Mouse (Mus musculus): ENCODE results near the gene Rps12-ps3. TPM values are rescaled to one million over a fixed set of nuclear protein-coding genes. Genes with fewer than 3 reads are reported as not detected.

Gene Rps12-ps3
- polyA plus RNA-seq, 1 experiment from 2014 or later: 13.8 TPM

GRCm38 (mm10) chr19:59337872-59338681, 16.0 kb downstream of the Rps12-ps3 start:
- Histone ChIP-seq H3K9me3 (no peaks in the 10 kb centered on the region), H3K4me3 (no peak overlapping the region), H3K4me1 (peaks cover 14% of the 10 kb centered on the region), H3K9ac (no peak overlapping the region), H3K36me3 (peaks cover 7% of the 10 kb centered on the region; the same call in 1 of the 2 replicates), H3K27me3 (no peaks in the 10 kb centered on the region), H3K4me2 (replicated peaks) (no peak overlapping the region), H3K27ac (no peak overlapping the region)
- 90% methylated on average over 3 of the region's 3 CpGs for WGBS
- ATAC-seq (ENCODE audit: low FRiP score, low read depth): no peak

DNA sequence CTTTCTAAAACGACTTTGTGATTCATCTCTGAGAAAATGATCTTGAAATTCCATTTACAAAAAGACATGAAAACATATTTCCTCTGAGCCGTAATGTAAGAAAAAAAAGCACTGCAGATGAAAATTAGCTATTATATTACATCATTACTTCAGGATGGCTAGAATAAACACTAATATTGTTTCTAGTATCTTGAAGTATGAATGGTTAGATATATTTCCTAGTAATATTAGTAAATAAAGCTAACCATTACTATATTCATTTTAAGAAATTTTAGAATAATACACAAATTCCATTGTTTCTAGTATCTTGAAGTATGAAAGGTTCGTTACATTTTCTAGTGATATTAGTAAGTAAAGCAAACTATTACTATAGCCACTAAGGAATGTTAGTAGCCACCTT, 17.8 kb downstream of the Rps12-ps3 start:
- H3K4me3 ChIP-seq: no peak overlapping the region
- no peak for ATAC-seq (ENCODE audit: low FRiP score, low read depth)
- H3K9me3 ChIP-seq: no peaks in the 10 kb centered on the region
- no peak overlapping the region for H3K9ac ChIP-seq
- no peaks in the 10 kb centered on the region for H3K27me3 ChIP-seq
- no peak overlapping the region for H3K4me2 ChIP-seq (replicated peaks)
- H3K4me1 ChIP-seq: peaks cover 32% of the 10 kb centered on the region
- 87% methylated on average over 3 of the region's 3 CpGs for WGBS
- peaks cover 5% of the 10 kb centered on the region; the same call in 1 of the 2 replicates for H3K36me3 ChIP-seq
- H3K27ac ChIP-seq: no peak overlapping the region

DNA sequence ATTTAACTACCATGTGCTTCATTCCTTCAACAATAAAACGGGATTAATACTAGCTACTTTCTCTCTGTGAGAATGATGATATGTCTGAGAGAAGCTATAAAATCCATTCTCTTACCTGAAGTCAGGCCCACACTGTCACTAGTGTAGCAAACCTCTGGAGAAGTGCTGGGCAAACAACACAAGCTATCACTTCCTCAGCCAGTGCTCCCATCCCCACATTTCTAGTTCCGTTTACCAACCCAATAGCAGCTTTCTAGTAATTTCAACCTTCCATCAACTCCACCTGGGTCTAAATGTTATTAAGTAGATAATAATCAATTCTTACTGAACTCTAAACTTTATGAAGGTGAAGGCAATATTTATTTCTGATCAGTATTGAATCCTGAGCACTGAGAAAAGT, 20.9 kb downstream of the Rps12-ps3 start:
- Histone ChIP-seq H3K4me3 (peak overlapping the region; percentile 92), H3K9ac (peak overlapping the region; percentile 94; the same call in 1 of the 2 replicates)
- ATAC-seq (ENCODE audit: low FRiP score, low read depth): no peak

GRCm38 (mm10) chr19:59344304-59344711, 22.2 kb downstream of the Rps12-ps3 start:
- Histone ChIP-seq H3K27me3 (no peaks in the 10 kb centered on the region), H3K4me3 (peak overlapping the region; percentile 92), H3K9ac (peak overlapping the region; percentile 94), H3K9me3 (no peaks in the 10 kb centered on the region), H3K36me3 (no peaks in the 10 kb centered on the region), H3K27ac (no peak overlapping the region), H3K4me2 (replicated peaks) (peak overlapping the region; percentile 100), H3K4me1 (peaks cover 32% of the 10 kb centered on the region)
- WGBS: 0% methylated on average over 14 of the region's 14 CpGs
- no peak for ATAC-seq (ENCODE audit: low FRiP score, low read depth)

More for the DNA sequence above, 20.9 kb downstream of the Rps12-ps3 start:
- H3K36me3 ChIP-seq: no peaks in the 10 kb centered on the region
- peaks cover 32% of the 10 kb centered on the region for H3K4me1 ChIP-seq
- H3K4me2 ChIP-seq (replicated peaks): peak overlapping the region; percentile 100
- H3K9me3 ChIP-seq: no peaks in the 10 kb centered on the region
- WGBS: 27% methylated on average over 2 of the region's 2 CpGs
- H3K27me3 ChIP-seq: no peaks in the 10 kb centered on the region
- no peak overlapping the region for H3K27ac ChIP-seq

DNA sequence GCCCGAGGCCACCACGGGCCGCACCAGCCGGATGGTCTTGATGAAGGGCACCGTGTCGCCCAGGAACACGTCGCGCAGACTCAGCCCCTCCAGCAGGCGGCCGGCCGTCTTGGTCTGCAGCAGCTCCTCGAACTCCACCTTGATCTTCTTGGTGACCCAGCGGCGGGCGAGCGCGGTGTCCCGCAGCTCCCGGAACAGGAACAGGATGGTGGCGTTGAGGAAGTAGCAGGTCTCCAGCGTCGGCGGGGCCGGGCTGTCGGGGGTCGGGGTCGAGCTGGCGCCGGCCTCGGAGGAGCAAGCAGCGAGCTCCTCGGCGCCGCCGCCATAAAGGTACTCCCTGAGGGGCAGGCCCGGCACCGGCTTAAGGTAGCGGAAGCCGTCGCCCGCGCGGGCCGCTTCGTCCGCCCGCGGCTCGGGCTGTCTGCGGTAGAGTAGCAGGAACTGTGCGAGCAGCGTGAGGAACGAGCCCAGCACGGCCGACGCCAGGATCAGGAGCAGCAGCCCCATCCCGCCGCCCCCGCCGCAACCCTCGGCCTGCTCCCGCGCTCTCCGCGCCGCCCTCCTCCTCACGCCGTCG, 23.1 kb downstream of the Rps12-ps3 start:
- 0% methylated on average over 52 of the region's 70 CpGs for WGBS

DNA sequence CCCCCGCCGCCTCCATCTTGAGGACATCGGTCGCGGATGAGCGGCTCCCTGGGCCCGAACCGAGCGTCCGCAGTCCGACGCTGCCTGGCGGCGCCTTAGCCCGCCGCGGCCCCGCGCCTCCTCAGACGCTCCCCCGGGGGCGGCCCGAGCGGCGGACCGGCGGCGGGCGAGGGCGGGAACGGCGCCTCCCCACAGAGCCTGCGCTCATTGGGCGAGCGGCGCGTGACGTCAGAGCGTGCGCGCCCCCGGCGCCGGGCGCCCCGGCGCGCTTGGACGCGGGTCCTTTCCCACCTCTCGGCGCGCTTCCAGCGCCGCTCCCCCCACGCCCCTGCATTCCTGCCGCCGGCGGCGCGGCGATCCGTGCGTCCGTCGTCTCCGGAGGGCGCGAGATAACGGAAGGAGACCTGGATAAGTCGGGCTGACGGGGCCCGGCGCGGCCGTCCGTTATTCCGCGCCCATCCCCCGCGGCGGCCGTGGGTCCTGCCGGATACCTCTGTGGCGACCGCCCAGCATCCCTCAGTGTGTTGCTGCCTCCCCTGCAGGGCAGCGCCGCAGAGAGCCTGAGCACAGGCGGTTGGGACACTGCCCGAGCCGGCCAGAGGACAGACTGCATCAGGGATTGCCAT, 23.7 kb downstream of the Rps12-ps3 start, which contains the start of gene Pdzd8:
Pdzd8 (minus strand) TSS at position 123 of the 626 bp plus-strand sequence.
- peak; percentile 94 for ATAC-seq (ENCODE audit: low FRiP score, low read depth)
- Histone ChIP-seq H3K4me3 (peak within 1 kb of the TSS; percentile 92), H3K36me3 (no peaks in the 10 kb centered on the region), H3K9ac (peak within 1 kb of the TSS; percentile 94), H3K27me3 (no peaks in the 10 kb centered on the region), H3K9me3 (no peaks in the 10 kb centered on the region), H3K4me1 (peaks cover 32% of the 10 kb centered on the region), H3K4me2 (replicated peaks) (peak within 1 kb of the TSS; percentile 100), H3K27ac (peak within 1 kb of the TSS; percentile 92)
- WGBS: under 1% methylated on average over 90 of the region's 91 CpGs

More for the DNA sequence above, 23.1 kb downstream of the Rps12-ps3 start:
- Histone ChIP-seq H3K4me2 (replicated peaks) (peak overlapping the region; percentile 100), H3K27ac (peak overlapping the region; percentile 92), H3K27me3 (no peaks in the 10 kb centered on the region), H3K9ac (peak overlapping the region; percentile 94), H3K4me3 (peak overlapping the region; percentile 92), H3K36me3 (no peaks in the 10 kb centered on the region), H3K9me3 (no peaks in the 10 kb centered on the region), H3K4me1 (peaks cover 32% of the 10 kb centered on the region)
- peak; percentile 70 for ATAC-seq (ENCODE audit: low FRiP score, low read depth)

- ATAC-seq (ENCODE audit: low FRiP score, low read depth): peak; percentile 3; the same call in 1 of the 2 replicates
- 3% methylated on average over 11 of the region's 11 CpGs for WGBS
- peaks cover 27% of the 10 kb centered on the region for H3K4me1 ChIP-seq
- H3K9ac ChIP-seq: peak overlapping the region; percentile 94
- H3K9me3 ChIP-seq: no peaks in the 10 kb centered on the region
- peak overlapping the region; percentile 92 for H3K4me3 ChIP-seq
- no peaks in the 10 kb centered on the region for H3K27me3 ChIP-seq
- H3K4me2 ChIP-seq (replicated peaks): peak overlapping the region; percentile 100
- no peaks in the 10 kb centered on the region for H3K36me3 ChIP-seq
- peak overlapping the region; percentile 92 for H3K27ac ChIP-seq
Measured at GRCm38 (mm10) chr19:59346325-59346724, 24.2 kb downstream of the Rps12-ps3 start.

- H3K9me3 ChIP-seq: no peaks in the 10 kb centered on the region
- H3K4me3 ChIP-seq: no peak overlapping the region
- ATAC-seq (ENCODE audit: low FRiP score, low read depth): no peak
- H3K36me3 ChIP-seq: no peaks in the 10 kb centered on the region
- no peak overlapping the region for H3K4me2 ChIP-seq (replicated peaks)
- 81% methylated on average over 6 of the region's 6 CpGs for WGBS
- peaks cover 4% of the 10 kb centered on the region; the same call in 1 of the 2 replicates for H3K4me1 ChIP-seq
- H3K9ac ChIP-seq: no peak overlapping the region
- H3K27ac ChIP-seq: no peak overlapping the region
- peaks cover 8% of the 10 kb centered on the region; the same call in 1 of the 2 replicates for H3K27me3 ChIP-seq
Measured at GRCm38 (mm10) chr19:59349329-59349960, 27.4 kb downstream of the Rps12-ps3 start.

- H3K27ac ChIP-seq: no peak overlapping the region
- H3K27me3 ChIP-seq: peaks cover 8% of the 10 kb centered on the region; the same call in 1 of the 2 replicates
- no peaks in the 10 kb centered on the region for H3K4me1 ChIP-seq
- H3K4me2 ChIP-seq (replicated peaks): no peak overlapping the region
- H3K36me3 ChIP-seq: no peaks in the 10 kb centered on the region
- H3K4me3 ChIP-seq: no peak overlapping the region
- H3K9ac ChIP-seq: no peak overlapping the region
- ATAC-seq (ENCODE audit: low FRiP score, low read depth): no peak
- WGBS: 80% methylated on average over 7 of the region's 7 CpGs
- H3K9me3 ChIP-seq: no peaks in the 10 kb centered on the region
Measured at GRCm38 (mm10) chr19:59350273-59350903, 28.3 kb downstream of the Rps12-ps3 start.

DNA sequence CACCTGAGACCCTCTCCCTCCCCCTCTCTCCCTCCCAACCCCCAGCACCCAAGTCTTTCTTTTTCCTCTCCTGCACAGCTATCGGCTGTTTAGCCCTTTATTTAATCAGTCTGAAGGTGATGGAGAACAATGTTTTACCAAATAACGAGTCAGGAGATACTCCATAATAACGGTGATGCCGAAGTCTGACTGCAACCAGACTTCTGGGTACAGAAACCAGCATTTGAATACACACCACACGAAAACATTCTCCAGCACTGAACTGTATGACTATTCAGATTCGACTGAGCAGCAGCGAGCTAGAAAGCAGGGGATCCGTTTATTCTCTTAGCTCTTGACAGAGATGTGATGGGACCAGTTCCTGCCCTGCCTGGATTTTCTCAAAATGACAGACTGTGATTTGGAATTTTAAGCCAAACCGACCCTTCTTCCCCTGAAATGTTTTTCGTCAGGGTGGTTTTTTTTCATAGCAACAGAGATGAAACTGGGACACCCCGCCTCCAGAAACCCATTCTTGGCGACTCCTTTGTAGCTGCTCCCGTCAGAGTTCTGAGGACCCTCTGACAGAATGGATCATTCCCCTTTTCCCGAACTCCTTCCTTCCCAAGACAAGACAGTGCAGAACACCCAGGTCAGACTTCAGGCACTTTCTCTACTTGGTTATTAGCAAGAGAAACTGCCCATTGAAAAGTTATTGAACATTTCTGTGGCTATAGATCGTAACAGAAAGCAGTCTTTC, 29.2 kb downstream of the Rps12-ps3 start:
- Histone ChIP-seq H3K4me1 (no peaks in the 10 kb centered on the region), H3K9me3 (no peaks in the 10 kb centered on the region), H3K4me2 (replicated peaks) (no peak overlapping the region), H3K9ac (no peak overlapping the region), H3K27me3 (peaks cover 8% of the 10 kb centered on the region; the same call in 1 of the 2 replicates), H3K36me3 (no peaks in the 10 kb centered on the region), H3K27ac (no peak overlapping the region), H3K4me3 (no peak overlapping the region)
- 62% methylated on average over 15 of the region's 15 CpGs for WGBS
- ATAC-seq (ENCODE audit: low FRiP score, low read depth): no peak

GRCm38 (mm10) chr19:59352760-59353159, 30.7 kb downstream of the Rps12-ps3 start:
- no peaks in the 10 kb centered on the region for H3K9me3 ChIP-seq
- no peak for ATAC-seq (ENCODE audit: low FRiP score, low read depth)
- no peaks in the 10 kb centered on the region for H3K4me1 ChIP-seq
- H3K9ac ChIP-seq: no peak overlapping the region
- no peak overlapping the region for H3K27ac ChIP-seq
- H3K4me3 ChIP-seq: no peak overlapping the region
- H3K27me3 ChIP-seq: peaks cover 8% of the 10 kb centered on the region; the same call in 1 of the 2 replicates
- H3K36me3 ChIP-seq: no peaks in the 10 kb centered on the region
- no peak overlapping the region for H3K4me2 ChIP-seq (replicated peaks)
- 77% methylated on average over 3 of the region's 3 CpGs for WGBS

All from limb, embryonic 13.5 days (tissue).